Mouse (Mus musculus): ENCODE measurements at regions not wholly inside any gene's neighbourhood (a gene's known extent, or its start where the extent isn't known, plus 50 kb on each side); places are given as distances from the start of the nearest gene placed in this dataset.

DNA sequence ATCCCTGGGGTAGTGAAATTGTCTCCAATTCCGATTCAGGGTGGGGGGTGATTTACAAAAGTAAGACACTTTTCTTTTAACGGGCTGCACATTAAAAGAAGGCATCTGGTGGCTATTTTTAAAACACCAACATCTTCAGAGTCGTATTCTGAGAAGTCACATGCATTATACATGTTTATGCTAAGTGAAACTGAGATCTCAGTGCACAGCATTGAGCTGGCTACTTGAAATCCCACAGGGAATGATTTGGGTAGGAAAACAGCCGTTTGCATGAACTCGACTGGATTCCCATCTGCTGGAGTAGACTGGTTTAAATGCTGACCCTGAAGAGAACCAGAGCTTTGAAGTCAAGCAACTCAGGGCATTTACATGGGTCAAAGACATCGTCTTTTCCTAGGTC is 84.0 kb upstream of the Slc28a3 start:
- 63% methylated on average over 6 of the region's 6 CpGs for WGBS

DNA sequence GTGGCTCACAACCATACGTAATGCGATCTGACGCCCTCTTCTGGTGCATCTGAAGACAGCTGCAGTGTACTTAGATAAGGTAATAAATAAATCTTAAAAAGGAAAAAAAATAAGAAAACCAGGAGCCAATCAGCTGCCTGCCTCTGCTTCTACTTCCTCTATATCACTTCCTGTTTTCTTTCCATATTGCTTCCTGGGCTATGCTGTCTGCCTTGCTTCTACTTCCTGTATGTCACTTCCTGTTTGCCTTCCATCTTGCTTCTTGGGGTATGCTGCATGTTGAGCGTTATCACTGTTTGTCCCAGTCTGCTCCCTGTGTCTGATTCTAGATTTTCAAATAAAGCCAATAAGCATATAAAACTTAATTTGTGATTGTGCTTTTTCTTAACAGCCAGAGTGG is 85.3 kb upstream of the Slc28a3 start:
- no peak overlapping the region for H3K27ac ChIP-seq (ENCODE audit: low read depth, low read length)
- no peak for ATAC-seq (replicated peaks; ENCODE audit: low FRiP score)
- WGBS = 86% methylated on average over 4 of the region's 4 CpGs
- H3K9me3 ChIP-seq (ENCODE audit: control insufficient read depth, low read length) = no peaks in the 10 kb centered on the region
- H3K36me3 ChIP-seq (ENCODE audit: control insufficient read depth, insufficient read depth, low read length) = no peaks in the 10 kb centered on the region
- H3K4me2 ChIP-seq = no peak overlapping the region
- H3K4me3 ChIP-seq (ENCODE audit: low read depth, low read length) = no peak overlapping the region
- no peak for DNase-seq (ENCODE audit: low spot score)
- H3K4me1 ChIP-seq (replicated peaks; ENCODE audit: control insufficient read depth, insufficient read depth, low read length) = no peaks in the 10 kb centered on the region
- H3K9ac ChIP-seq (ENCODE audit: low read depth, low read length) = no peak overlapping the region
- H3K27me3 ChIP-seq (replicated peaks; ENCODE audit: control insufficient read depth, insufficient read depth, low read length) = no peaks in the 10 kb centered on the region

More for the DNA sequence above, 84.0 kb upstream of the Slc28a3 start:
- Histone ChIP-seq H3K4me1 (replicated peaks; ENCODE audit: control insufficient read depth, insufficient read depth, low read length) (no peaks in the 10 kb centered on the region), H3K36me3 (ENCODE audit: control insufficient read depth, insufficient read depth, low read length) (no peaks in the 10 kb centered on the region), H3K9ac (ENCODE audit: low read depth, low read length) (no peak overlapping the region), H3K9me3 (ENCODE audit: control insufficient read depth, low read length) (no peaks in the 10 kb centered on the region), H3K4me3 (ENCODE audit: low read depth, low read length) (no peak overlapping the region), H3K4me2 (no peak overlapping the region), H3K27me3 (replicated peaks; ENCODE audit: control insufficient read depth, insufficient read depth, low read length) (no peaks in the 10 kb centered on the region), H3K27ac (ENCODE audit: low read depth, low read length) (no peak overlapping the region)
- no peak for ATAC-seq (replicated peaks; ENCODE audit: low FRiP score)
- DNase-seq (ENCODE audit: low spot score) = no peak

DNA sequence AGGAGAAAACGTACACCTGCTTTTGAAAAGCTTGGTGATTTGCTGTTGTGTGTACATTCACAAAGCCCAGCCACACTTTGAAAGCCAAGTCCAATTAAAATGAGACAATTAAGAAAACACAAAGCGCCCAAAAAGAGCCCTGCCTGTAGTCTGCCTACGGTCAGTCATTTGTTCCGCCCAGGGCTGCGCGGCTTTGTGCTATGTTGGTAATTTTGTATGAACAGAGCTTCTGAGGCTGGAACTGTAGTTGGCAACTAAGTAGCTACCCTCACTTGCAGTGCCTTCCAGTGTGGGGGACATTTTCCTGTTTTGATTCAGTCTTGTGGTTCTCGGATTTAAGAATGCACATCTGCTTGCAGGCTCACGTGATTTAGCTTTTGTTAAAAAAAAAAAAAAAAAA is 89.3 kb upstream of the Slc28a3 start:
- 86% methylated on average over 8 of the region's 8 CpGs for WGBS
- no peaks in the 10 kb centered on the region for H3K4me1 ChIP-seq (replicated peaks; ENCODE audit: control insufficient read depth, insufficient read depth, low read length)

DNA sequence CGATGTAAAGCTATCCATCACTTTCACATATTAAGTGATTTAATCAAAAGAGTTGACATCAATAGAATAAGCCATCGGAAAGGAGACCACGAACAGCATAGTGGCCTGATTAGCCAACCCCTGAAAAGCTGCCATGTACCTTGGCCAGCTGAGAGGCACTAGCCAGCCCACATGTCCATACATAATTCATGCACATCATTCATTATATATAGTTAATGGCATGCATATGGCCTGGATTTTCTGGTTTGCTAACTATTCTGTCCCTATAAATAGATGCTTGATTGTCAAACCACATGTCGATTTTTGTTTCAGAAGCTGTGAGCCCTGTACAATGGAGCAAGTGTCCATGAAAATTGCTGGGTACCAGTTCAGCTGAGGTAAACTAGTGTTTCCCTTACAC is 93.5 kb upstream of the Slc28a3 start:
- ATAC-seq (replicated peaks; ENCODE audit: low FRiP score) = no peak
- no peaks in the 10 kb centered on the region for H3K9me3 ChIP-seq (ENCODE audit: control insufficient read depth, low read length)
- no peaks in the 10 kb centered on the region for H3K36me3 ChIP-seq (ENCODE audit: control insufficient read depth, insufficient read depth, low read length)
- H3K27me3 ChIP-seq (replicated peaks; ENCODE audit: control insufficient read depth, insufficient read depth, low read length) = no peaks in the 10 kb centered on the region
- no peak overlapping the region for H3K9ac ChIP-seq (ENCODE audit: low read depth, low read length)
- DNase-seq (ENCODE audit: low spot score) = no peak
- 77% methylated on average over 4 of the region's 4 CpGs for WGBS
- no peaks in the 10 kb centered on the region for H3K4me1 ChIP-seq (replicated peaks; ENCODE audit: control insufficient read depth, insufficient read depth, low read length)
- H3K4me2 ChIP-seq = no peak overlapping the region
- H3K4me3 ChIP-seq (ENCODE audit: low read depth, low read length) = no peak overlapping the region
- H3K27ac ChIP-seq (ENCODE audit: low read depth, low read length) = no peak overlapping the region

More for the DNA sequence above, 89.3 kb upstream of the Slc28a3 start:
- Histone ChIP-seq H3K27me3 (replicated peaks; ENCODE audit: control insufficient read depth, insufficient read depth, low read length) (no peaks in the 10 kb centered on the region), H3K4me2 (no peak overlapping the region), H3K4me3 (ENCODE audit: low read depth, low read length) (no peak overlapping the region), H3K9ac (ENCODE audit: low read depth, low read length) (no peak overlapping the region), H3K36me3 (ENCODE audit: control insufficient read depth, insufficient read depth, low read length) (no peaks in the 10 kb centered on the region), H3K9me3 (ENCODE audit: control insufficient read depth, low read length) (no peaks in the 10 kb centered on the region), H3K27ac (ENCODE audit: low read depth, low read length) (no peak overlapping the region)
- DNase-seq (ENCODE audit: low spot score) = no peak
- ATAC-seq (replicated peaks; ENCODE audit: low FRiP score) = no peak

DNA sequence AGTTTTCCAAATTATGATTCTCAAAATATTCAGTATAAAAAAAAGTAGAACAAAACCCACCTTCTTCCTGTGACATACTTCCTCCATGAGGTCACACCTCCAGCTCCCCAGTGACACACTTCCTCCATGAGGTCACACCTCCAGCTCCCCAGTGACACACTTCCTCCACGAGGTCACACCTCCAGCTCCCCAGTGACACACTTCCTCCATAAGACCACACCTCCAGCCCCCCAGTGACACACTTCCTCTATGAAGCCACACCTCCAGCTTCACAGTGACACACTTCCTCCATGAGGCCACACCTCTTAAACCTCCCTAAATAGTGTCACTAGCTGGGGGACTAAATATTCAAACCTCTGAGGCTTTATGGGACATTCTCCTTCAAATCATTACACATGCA is 89.8 kb upstream of the Ntrk2 start:
- H3K9ac ChIP-seq (ENCODE audit: low read depth, low read length) = no peak overlapping the region

DNA sequence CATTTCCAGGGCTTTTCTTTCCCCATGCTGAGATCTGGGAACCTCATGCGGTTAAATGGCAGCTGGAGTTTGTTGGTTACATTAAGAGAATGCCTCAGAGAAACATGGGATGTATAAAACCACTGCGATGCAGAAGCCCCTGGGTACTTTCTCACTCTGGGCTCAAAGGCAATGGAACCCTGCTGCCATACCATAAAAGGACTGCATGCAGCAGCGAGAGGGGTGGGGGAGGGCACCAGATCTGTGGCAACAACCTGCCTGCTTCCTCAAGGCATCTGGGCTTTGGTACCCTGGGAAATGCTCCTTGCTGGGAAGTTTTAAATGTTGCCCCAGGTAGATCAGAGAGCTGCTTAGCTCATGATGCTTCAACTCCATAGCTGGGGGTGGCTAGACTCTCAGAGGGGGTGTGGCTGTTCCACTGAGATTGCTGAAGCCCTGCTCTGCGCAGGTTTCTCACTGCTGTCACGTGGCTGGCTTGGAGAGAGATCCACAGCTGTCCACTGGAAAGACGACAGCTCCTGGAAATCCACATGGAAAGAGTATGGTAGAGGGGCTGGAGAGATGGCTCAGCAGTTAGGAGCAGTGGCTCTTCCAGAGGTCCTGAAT is 75.8 kb upstream of the Ntrk2 start:
- DNase-seq (ENCODE audit: low spot score) (no peak), ATAC-seq (replicated peaks; ENCODE audit: low FRiP score) (no peak)
- Histone ChIP-seq H3K36me3 (ENCODE audit: control insufficient read depth, insufficient read depth, low read length) (no peaks in the 10 kb centered on the region), H3K4me1 (replicated peaks; ENCODE audit: control insufficient read depth, insufficient read depth, low read length) (no peaks in the 10 kb centered on the region), H3K4me3 (ENCODE audit: low read depth, low read length) (no peak overlapping the region), H3K27me3 (replicated peaks; ENCODE audit: control insufficient read depth, insufficient read depth, low read length) (no peaks in the 10 kb centered on the region), H3K4me2 (no peak overlapping the region), H3K9me3 (ENCODE audit: control insufficient read depth, low read length) (no peaks in the 10 kb centered on the region), H3K27ac (ENCODE audit: low read depth, low read length) (no peak overlapping the region), H3K9ac (ENCODE audit: low read depth, low read length) (no peak overlapping the region)
- 26% methylated on average over 6 of the region's 6 CpGs for WGBS

More for the DNA sequence above, 89.8 kb upstream of the Ntrk2 start:
- Histone ChIP-seq H3K27ac (ENCODE audit: low read depth, low read length) (no peak overlapping the region), H3K27me3 (replicated peaks; ENCODE audit: control insufficient read depth, insufficient read depth, low read length) (no peaks in the 10 kb centered on the region), H3K4me1 (replicated peaks; ENCODE audit: control insufficient read depth, insufficient read depth, low read length) (no peaks in the 10 kb centered on the region), H3K36me3 (ENCODE audit: control insufficient read depth, insufficient read depth, low read length) (no peaks in the 10 kb centered on the region), H3K4me2 (no peak overlapping the region), H3K9me3 (ENCODE audit: control insufficient read depth, low read length) (no peaks in the 10 kb centered on the region), H3K4me3 (ENCODE audit: low read depth, low read length) (no peak overlapping the region)
- DNase-seq (ENCODE audit: low spot score) = no peak
- 65% methylated on average over 1 of the region's 1 CpGs for WGBS
- no peak for ATAC-seq (replicated peaks; ENCODE audit: low FRiP score)

DNA sequence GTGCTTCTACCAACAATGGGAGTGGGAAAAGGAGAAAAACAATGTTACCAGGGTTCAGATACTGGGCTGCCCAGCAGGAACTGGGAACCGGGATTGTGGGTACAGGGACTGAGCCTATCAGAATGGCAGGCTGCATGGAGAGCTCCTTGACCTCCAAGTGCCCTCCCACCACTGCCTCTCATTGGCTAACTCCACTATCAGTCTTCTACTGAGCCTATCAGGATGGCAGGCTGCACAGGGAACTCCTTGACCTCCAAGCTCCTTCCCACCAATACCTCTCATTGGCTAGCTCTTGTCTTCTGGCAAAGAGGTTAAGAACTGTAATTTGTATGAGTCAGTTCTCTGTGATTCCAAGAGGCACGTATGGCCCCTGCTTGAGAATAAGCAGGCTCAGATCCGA is 73.6 kb upstream of the Ntrk2 start:
- Histone ChIP-seq H3K36me3 (ENCODE audit: control insufficient read depth, insufficient read depth, low read length) (no peaks in the 10 kb centered on the region), H3K9me3 (ENCODE audit: control insufficient read depth, low read length) (no peaks in the 10 kb centered on the region), H3K27ac (ENCODE audit: low read depth, low read length) (no peak overlapping the region), H3K4me3 (ENCODE audit: low read depth, low read length) (no peak overlapping the region), H3K27me3 (replicated peaks; ENCODE audit: control insufficient read depth, insufficient read depth, low read length) (no peaks in the 10 kb centered on the region), H3K4me2 (no peak overlapping the region), H3K9ac (ENCODE audit: low read depth, low read length) (no peak overlapping the region), H3K4me1 (replicated peaks; ENCODE audit: control insufficient read depth, insufficient read depth, low read length) (no peaks in the 10 kb centered on the region)
- ATAC-seq (replicated peaks; ENCODE audit: low FRiP score) (no peak), DNase-seq (ENCODE audit: low spot score) (no peak)
- WGBS = 61% methylated on average over 3 of the region's 3 CpGs

DNA sequence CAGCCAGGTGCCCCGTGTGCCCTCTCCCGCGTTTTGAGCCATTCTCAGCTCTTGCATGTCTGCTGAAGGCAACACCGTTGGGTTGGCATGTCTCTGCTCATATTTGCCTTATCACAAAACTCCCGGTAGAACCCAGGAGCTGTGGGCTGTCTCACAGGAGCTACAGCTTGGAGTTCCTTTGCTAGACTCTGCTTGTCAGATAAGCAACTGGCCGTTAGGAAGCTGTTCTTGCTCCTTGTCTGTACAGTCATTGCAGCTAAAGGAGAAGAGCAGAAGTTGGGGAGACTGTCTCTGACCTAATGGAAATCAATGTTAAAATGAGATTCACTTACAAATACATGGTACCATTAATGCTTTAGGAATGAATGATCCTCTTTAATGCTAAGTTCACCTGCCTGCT is 72.8 kb upstream of the Ntrk2 start:
- no peak for ATAC-seq (replicated peaks; ENCODE audit: low FRiP score)
- 67% methylated on average over 6 of the region's 6 CpGs for WGBS
- H3K9ac ChIP-seq (ENCODE audit: low read depth, low read length) = no peak overlapping the region

DNA sequence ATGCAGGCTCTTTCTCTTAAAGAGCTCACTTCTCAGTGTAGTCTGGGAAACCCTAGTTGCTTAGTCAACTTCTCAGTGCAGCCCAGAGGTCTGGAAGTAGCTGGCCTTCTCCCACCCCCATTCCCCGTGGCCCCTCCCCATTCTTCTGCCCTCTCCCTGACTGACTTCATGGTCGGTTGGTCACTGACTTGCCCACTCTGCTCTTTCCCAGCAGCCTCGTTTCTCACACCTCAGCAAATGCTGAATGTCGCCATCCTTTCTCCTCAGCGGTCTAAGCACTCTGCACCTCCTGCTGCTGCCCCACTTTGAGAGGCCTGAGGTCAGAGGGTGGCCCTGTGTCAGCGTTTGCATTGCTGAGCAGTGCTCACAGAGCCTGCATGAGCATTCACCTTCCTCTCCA is 70.8 kb upstream of the Ntrk2 start:
- H3K36me3 ChIP-seq (ENCODE audit: control insufficient read depth, insufficient read depth, low read length) = no peaks in the 10 kb centered on the region
- H3K9ac ChIP-seq (ENCODE audit: low read depth, low read length) = no peak overlapping the region
- no peak overlapping the region for H3K27ac ChIP-seq (ENCODE audit: low read depth, low read length)
- no peak overlapping the region for H3K4me2 ChIP-seq
- H3K27me3 ChIP-seq (replicated peaks; ENCODE audit: control insufficient read depth, insufficient read depth, low read length) = no peaks in the 10 kb centered on the region
- no peak overlapping the region for H3K4me3 ChIP-seq (ENCODE audit: low read depth, low read length)
- DNase-seq (ENCODE audit: low spot score) (no peak), ATAC-seq (replicated peaks; ENCODE audit: low FRiP score) (no peak)
- 16% methylated on average over 6 of the region's 6 CpGs for WGBS
- H3K4me1 ChIP-seq (replicated peaks; ENCODE audit: control insufficient read depth, insufficient read depth, low read length) = no peaks in the 10 kb centered on the region
- H3K9me3 ChIP-seq (ENCODE audit: control insufficient read depth, low read length) = no peaks in the 10 kb centered on the region

More for the DNA sequence above, 72.8 kb upstream of the Ntrk2 start:
- Histone ChIP-seq H3K4me2 (no peak overlapping the region), H3K4me1 (replicated peaks; ENCODE audit: control insufficient read depth, insufficient read depth, low read length) (no peaks in the 10 kb centered on the region), H3K9me3 (ENCODE audit: control insufficient read depth, low read length) (no peaks in the 10 kb centered on the region), H3K27ac (ENCODE audit: low read depth, low read length) (no peak overlapping the region), H3K36me3 (ENCODE audit: control insufficient read depth, insufficient read depth, low read length) (no peaks in the 10 kb centered on the region), H3K4me3 (ENCODE audit: low read depth, low read length) (no peak overlapping the region), H3K27me3 (replicated peaks; ENCODE audit: control insufficient read depth, insufficient read depth, low read length) (no peaks in the 10 kb centered on the region)
- DNase-seq (ENCODE audit: low spot score) = no peak
